Mouse (Mus musculus): ENCODE measurements around the gene Akap6.
A peak's percentile ranks its signal among the peaks of the same experiment; 100 is the strongest.

Gene Akap6

GRCm38 (mm10) chr12:52847830-52848518 lies 148.8 kb downstream of the Akap6 start:
- no peak for DNase-seq (ENCODE audit: low spot score in 2 of 2)

- DNase-seq (ENCODE audit: low spot score in 2 of 2), result no peak
Measured at GRCm38 (mm10) chr12:52848519-52848855, 149.3 kb downstream of the Akap6 start.

- DNase-seq (ENCODE audit: low spot score in 2 of 2), result no peak
Measured at GRCm38 (mm10) chr12:52849297-52849696, 150.1 kb downstream of the Akap6 start.

GRCm38 (mm10) chr12:52850332-52851036 lies 151.3 kb downstream of the Akap6 start:
- no peak for DNase-seq (ENCODE audit: low spot score in 2 of 2)

GRCm38 (mm10) chr12:52851221-52851620 lies 152.0 kb downstream of the Akap6 start:
- DNase-seq (ENCODE audit: low spot score in 2 of 2), result no peak

- no peak for DNase-seq (ENCODE audit: low spot score in 2 of 2)
Measured at GRCm38 (mm10) chr12:52854236-52854679, 155.1 kb downstream of the Akap6 start.

- DNase-seq (ENCODE audit: low spot score in 2 of 2), result no peak
Measured at GRCm38 (mm10) chr12:52856104-52856503, 156.9 kb downstream of the Akap6 start.

- DNase-seq (ENCODE audit: low spot score in 2 of 2), result no peak
Measured at GRCm38 (mm10) chr12:52857306-52857705, 158.1 kb downstream of the Akap6 start.

GRCm38 (mm10) chr12:52861922-52862321 lies 162.7 kb downstream of the Akap6 start:
- no peak for DNase-seq (ENCODE audit: low spot score in 2 of 2)

GRCm38 (mm10) chr12:52868000-52868624 lies 168.9 kb downstream of the Akap6 start:
- no peak for DNase-seq (ENCODE audit: low spot score in 2 of 2)

- no peak for DNase-seq (ENCODE audit: low spot score in 2 of 2)
Measured at GRCm38 (mm10) chr12:52871604-52872003, 172.4 kb downstream of the Akap6 start.

- DNase-seq (ENCODE audit: low spot score in 2 of 2), result no peak
Measured at GRCm38 (mm10) chr12:52874332-52874923, 175.2 kb downstream of the Akap6 start.

GRCm38 (mm10) chr12:52876065-52876464 lies 176.9 kb downstream of the Akap6 start:
- DNase-seq (ENCODE audit: low spot score in 2 of 2), result no peak

- DNase-seq (ENCODE audit: low spot score in 2 of 2), result no peak
Measured at GRCm38 (mm10) chr12:52876978-52877769, 178.0 kb downstream of the Akap6 start.

GRCm38 (mm10) chr12:52879324-52879723 lies 180.1 kb downstream of the Akap6 start:
- DNase-seq (ENCODE audit: low spot score in 2 of 2), result no peak

GRCm38 (mm10) chr12:52892519-52892918 lies 193.3 kb downstream of the Akap6 start:
- peak in 1 of 2 experiments; percentile 47 for DNase-seq (ENCODE audit: low spot score in 2 of 2)

- no peak for DNase-seq (ENCODE audit: low spot score in 2 of 2)
Measured at GRCm38 (mm10) chr12:52893656-52894405, 194.6 kb downstream of the Akap6 start.

- peak in 1 of 2 experiments; percentile 44 for DNase-seq (ENCODE audit: low spot score in 2 of 2)
Measured at GRCm38 (mm10) chr12:52895672-52896460, 196.7 kb downstream of the Akap6 start.

- DNase-seq (ENCODE audit: low spot score in 2 of 2), result no peak
Measured at GRCm38 (mm10) chr12:52896785-52897184, 197.6 kb downstream of the Akap6 start.

- no peak for DNase-seq (ENCODE audit: low spot score in 2 of 2)
Measured at GRCm38 (mm10) chr12:52898130-52898529, 198.9 kb downstream of the Akap6 start.

Data from right cerebral cortex, postnatal 36 days (tissue).